In the genomic region with DNA sequence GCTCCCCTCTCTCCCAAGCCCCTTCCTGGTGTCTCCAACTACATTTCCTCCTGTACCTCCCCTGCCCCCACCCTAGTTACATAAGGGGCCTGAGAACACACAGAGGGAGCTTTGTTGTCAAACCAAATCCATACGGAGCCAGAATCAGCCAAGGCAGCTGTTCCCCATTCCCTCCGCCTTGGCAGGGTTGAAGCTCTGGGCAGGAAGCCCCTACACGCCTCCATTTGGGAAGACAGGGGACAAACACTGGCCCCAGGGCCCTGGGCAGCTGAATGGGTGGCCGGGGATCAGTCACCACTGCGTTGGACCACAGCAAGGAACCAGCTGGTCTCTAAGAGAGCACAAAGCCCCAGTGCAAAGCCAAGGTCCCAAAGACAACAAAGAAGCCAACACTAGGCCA, we compare ENCODE assay signal across 8 mouse cellular contexts. TPM values are rescaled to one million over a fixed set of nuclear protein-coding genes. Genes with fewer than 3 reads are reported as not detected.
DNase-seq lines count a peak whose midpoint lies in the region; ATAC-seq and TF ChIP-seq lines count a peak whose summit lies in the region.

No protein-coding gene starts in this region.

- WGBS in midbrain, embryonic 10.5 days = 69% methylated on average over 5 of the region's 5 CpGs
- 77% methylated on average over 5 of the region's 5 CpGs for WGBS in midbrain, embryonic 11.5 days
- 18% methylated on average over 5 of the region's 5 CpGs for WGBS in embryonic facial prominence, embryonic 15.5 days

- H3K4me3 ChIP-seq in midbrain, embryonic 10.5 days = no peak overlapping the region
- H3K4me3 ChIP-seq in midbrain, embryonic 11.5 days (ENCODE audit: low read depth, low read length) = no peak overlapping the region
- no peak overlapping the region for H3K4me3 ChIP-seq in embryonic facial prominence, embryonic 15.5 days (replicated peaks)
- no peak overlapping the region for H3K4me3 ChIP-seq in left cerebral cortex, adult 2 months

- peak overlapping the region; percentile 33; the same call in 1 of the 2 replicates for H3K27ac ChIP-seq in midbrain, embryonic 10.5 days (replicated peaks)
- no peak overlapping the region for H3K27ac ChIP-seq in midbrain, embryonic 11.5 days (ENCODE audit: low read depth, low read length)
- H3K27ac ChIP-seq in embryonic facial prominence, embryonic 15.5 days (replicated peaks) = peak overlapping the region; percentile 80
- H3K27ac ChIP-seq in left cerebral cortex, adult 2 months = peak overlapping the region; percentile 81

- intact Hi-C loops in heart, postnatal 10 days (cut with DNase I) = no loop called here
- intact Hi-C loops in left cerebral cortex, adult 2 months (cut with DNase I) = no loop called here

- no peak overlapping the region for H3K4me2 ChIP-seq in midbrain, embryonic 11.5 days
- H3K4me2 ChIP-seq in embryonic facial prominence, embryonic 15.5 days (replicated peaks) = no peak overlapping the region

- ATAC-seq in midbrain, embryonic 11.5 days (ENCODE audit: low FRiP score) = no peak
- peak; percentile 66 for ATAC-seq in embryonic facial prominence, embryonic 15.5 days (ENCODE audit: insufficient number of reproducible peaks, low FRiP score, low TSS enrichment, low read depth)
- no peak for ATAC-seq in erythroid progenitor cell, adult 5-6 weeks (replicated peaks; ENCODE audit: low FRiP score, poor library complexity, severe bottlenecking)

- no peak for TF ChIP-seq CTCF in left cerebral cortex, adult 2 months (IDR thresholded peaks at IDR 0.05)

- H3K36me3 ChIP-seq in midbrain, embryonic 10.5 days = no peaks in the 10 kb centered on the region
- no peaks in the 10 kb centered on the region for H3K36me3 ChIP-seq in midbrain, embryonic 11.5 days (ENCODE audit: control insufficient read depth, insufficient read depth, low read length)
- H3K36me3 ChIP-seq in embryonic facial prominence, embryonic 15.5 days = no peaks in the 10 kb centered on the region

- no peak overlapping the region for H3K9ac ChIP-seq in midbrain, embryonic 11.5 days (ENCODE audit: low read length)
- no peak overlapping the region for H3K9ac ChIP-seq in embryonic facial prominence, embryonic 15.5 days

- H3K4me1 ChIP-seq in midbrain, embryonic 10.5 days = peaks cover 27% of the 10 kb centered on the region
- no peaks in the 10 kb centered on the region; the same call in 1 of the 2 replicates for H3K4me1 ChIP-seq in midbrain, embryonic 11.5 days (ENCODE audit: control insufficient read depth, insufficient read depth, low read length)
- H3K4me1 ChIP-seq in embryonic facial prominence, embryonic 15.5 days = peaks cover 69% of the 10 kb centered on the region

- no peaks in the 10 kb centered on the region for H3K9me3 ChIP-seq in midbrain, embryonic 10.5 days (replicated peaks)
- no peaks in the 10 kb centered on the region for H3K9me3 ChIP-seq in midbrain, embryonic 11.5 days (ENCODE audit: control insufficient read depth, low read length)
- no peaks in the 10 kb centered on the region for H3K9me3 ChIP-seq in embryonic facial prominence, embryonic 15.5 days (replicated peaks)

- no peak for DNase-seq in midbrain, embryonic 10.5 days (ENCODE audit: low spot score)
- DNase-seq in midbrain, embryonic 11.5 days (ENCODE audit: low spot score, missing footprints) = no peak
- peak; percentile 85 for DNase-seq in heart, postnatal 10 days
- DNase-seq in left cerebral cortex, adult 2 months (ENCODE audit: extremely low spot score in 1 of 2, low spot score in 2 of 2) = peak; percentile 60 to 76
- DNase-seq in lung, postnatal 25 days (ENCODE audit: low spot score) = peak; percentile 67
- DNase-seq in thymus, postnatal 10 days (ENCODE audit: low spot score in 2 of 2) = no peak

- H3K27me3 ChIP-seq in midbrain, embryonic 10.5 days (ENCODE audit: low read depth, poor library complexity, severe bottlenecking) = no peaks in the 10 kb centered on the region
- H3K27me3 ChIP-seq in midbrain, embryonic 11.5 days (ENCODE audit: control insufficient read depth, insufficient read depth, low read length) = no peaks in the 10 kb centered on the region
- no peaks in the 10 kb centered on the region for H3K27me3 ChIP-seq in embryonic facial prominence, embryonic 15.5 days

RNA-seq across cellular contexts. Expression of a gene that starts 10.2 kb away (rescaled TPM):
- polyA plus RNA-seq in midbrain, embryonic 10.5 days (2016; fragmentation: Nextera tagmentation; extraction: Ambion mirVana) = 10.7 and 11.2 TPM in 2 replicates
- 10.7 and 11.0 TPM in 2 replicates for polyA plus RNA-seq in midbrain, embryonic 11.5 days (2014; fragmentation: Nextera tagmentation; extraction: Ambion mirVana)
- 42.8 and 47.3 TPM in 2 replicates for polyA plus RNA-seq in embryonic facial prominence, embryonic 15.5 days (2015; fragmentation: Nextera tagmentation; extraction: Ambion mirVana)
- 10 to 100 TPM; 33.9 to 43.2 TPM for total RNA-seq in heart, postnatal 10 days (2021)
- 10 to 100 TPM; 24.4 to 25.2 TPM for total RNA-seq in left cerebral cortex, adult 2 months (2021)
- 25.2 and 41.5 TPM in 2 replicates for total RNA-seq in erythroid progenitor cell, adult 5-6 weeks (2015; ENCODE audit: low replicate concordance)
- total RNA-seq in erythroid progenitor cell, adult 5-6 weeks (2017; ENCODE audit: low replicate concordance) = 35.2 and 37.9 TPM in 2 replicates

Comparison
In these comparisons a context has a peak if more than half of its experiments do, and no peak if none do; other contexts are left out.
1. DNase-seq: peak in heart, postnatal 10 days (2 of 2), left cerebral cortex, adult 2 months (2 of 2) and lung, postnatal 25 days (single experiment); none in midbrain, embryonic 10.5 days (single experiment), midbrain, embryonic 11.5 days (single experiment) and thymus, postnatal 10 days (0 of 2).